Mouse (Mus musculus): ENCODE data around the gene Hsf5.

The Hsf5 gene

GRCm38 (mm10) chr11:87686407-87686806, 69.4 kb downstream of the Hsf5 start:
- no peak for DNase-seq (ENCODE audit: low read depth in 1 of 2, low spot score in 2 of 2)

GRCm38 (mm10) chr11:87687246-87688225, 70.6 kb downstream of the Hsf5 start:
- DNase-seq (ENCODE audit: low read depth in 1 of 2, low spot score in 2 of 2) = no peak

- DNase-seq (ENCODE audit: low read depth in 1 of 2, low spot score in 2 of 2) = no peak
These were observed 71.7 kb downstream of the Hsf5 start for GRCm38 (mm10) chr11:87688478-87689203.

GRCm38 (mm10) chr11:87689402-87689808, 72.4 kb downstream of the Hsf5 start:
- DNase-seq (ENCODE audit: low read depth in 1 of 2, low spot score in 2 of 2) = no peak

GRCm38 (mm10) chr11:87690054-87690740, 73.2 kb downstream of the Hsf5 start:
- no peak for DNase-seq (ENCODE audit: low read depth in 1 of 2, low spot score in 2 of 2)

GRCm38 (mm10) chr11:87697131-87697682, 80.2 kb downstream of the Hsf5 start:
- no peak for DNase-seq (ENCODE audit: low read depth in 1 of 2, low spot score in 2 of 2)

GRCm38 (mm10) chr11:87698126-87698525, 81.2 kb downstream of the Hsf5 start:
- DNase-seq (ENCODE audit: low read depth in 1 of 2, low spot score in 2 of 2) = no peak

GRCm38 (mm10) chr11:87701108-87701507, 84.1 kb downstream of the Hsf5 start:
- no peak for DNase-seq (ENCODE audit: low read depth in 1 of 2, low spot score in 2 of 2)

- no peak for DNase-seq (ENCODE audit: low read depth in 1 of 2, low spot score in 2 of 2)
These were observed 85.1 kb downstream of the Hsf5 start for GRCm38 (mm10) chr11:87701877-87702620.

GRCm38 (mm10) chr11:87703654-87704053, 86.7 kb downstream of the Hsf5 start:
- DNase-seq (ENCODE audit: low read depth in 1 of 2, low spot score in 2 of 2) = no peak

GRCm38 (mm10) chr11:87704289-87704688, 87.3 kb downstream of the Hsf5 start:
- no peak for DNase-seq (ENCODE audit: low read depth in 1 of 2, low spot score in 2 of 2)

- DNase-seq (ENCODE audit: low read depth in 1 of 2, low spot score in 2 of 2) = no peak
These were observed 90.6 kb downstream of the Hsf5 start for GRCm38 (mm10) chr11:87707570-87707969.

GRCm38 (mm10) chr11:87708979-87709378, 92.0 kb downstream of the Hsf5 start:
- DNase-seq (ENCODE audit: low read depth in 1 of 2, low spot score in 2 of 2) = no peak
